Mouse (Mus musculus) 3134 (cell line): ENCODE measurements at regions not wholly inside any gene's neighbourhood (a gene's known extent, or its start where the extent isn't known, plus 50 kb on each side); places are given as distances from the start of the nearest gene placed in this dataset.

Experiments used
- DNase-seq: peaks from one replicate; pipeline ENCODE4 v3.0.0-alpha.2; 2011; ENCODE audit warnings: low spot score; ENCODE audit not compliant: insufficient read length; ENCODE audit errors: extremely low read depth

DNA sequence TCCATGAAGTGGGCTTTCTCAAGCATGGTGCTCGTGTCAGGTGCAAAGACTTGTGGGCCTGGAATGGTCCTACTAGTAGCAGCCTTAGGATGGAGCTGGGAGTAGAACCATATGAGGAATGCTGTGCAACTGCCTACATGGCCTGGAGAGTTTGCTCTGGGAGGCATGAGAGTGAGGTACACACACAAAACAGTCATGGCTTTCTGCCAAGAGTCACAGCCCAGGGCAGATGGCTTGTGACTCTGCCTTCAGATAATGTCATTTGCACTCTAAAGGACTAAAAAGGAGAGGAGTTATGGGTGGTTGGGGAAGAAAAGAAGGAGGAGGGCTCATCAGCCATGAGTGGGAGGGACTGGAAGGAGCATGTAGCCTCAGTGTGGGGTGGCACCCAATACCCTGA, 263.1 kb downstream of the Cbln1 start:
- no peak for DNase-seq

DNA sequence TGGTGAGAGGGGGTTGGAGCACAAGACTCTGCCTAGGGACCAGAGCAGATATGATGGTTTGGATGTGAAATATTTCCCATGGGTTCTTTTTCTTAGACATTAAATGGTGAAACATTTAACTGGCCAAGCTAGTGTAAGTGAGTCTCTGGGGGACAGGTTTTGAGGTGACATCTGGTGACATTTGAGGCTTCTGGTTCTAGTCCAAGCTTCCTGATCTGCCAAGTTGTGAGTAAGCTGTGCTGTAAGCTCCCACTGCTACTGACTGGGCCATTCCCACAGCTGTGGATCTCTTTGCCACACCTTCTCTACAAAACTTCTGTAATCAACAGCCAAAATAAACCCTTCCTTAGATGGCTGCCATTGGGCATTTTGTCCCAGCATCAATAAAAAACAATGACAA, 264.4 kb downstream of the Cbln1 start:
- DNase-seq: peak; percentile 26

DNA sequence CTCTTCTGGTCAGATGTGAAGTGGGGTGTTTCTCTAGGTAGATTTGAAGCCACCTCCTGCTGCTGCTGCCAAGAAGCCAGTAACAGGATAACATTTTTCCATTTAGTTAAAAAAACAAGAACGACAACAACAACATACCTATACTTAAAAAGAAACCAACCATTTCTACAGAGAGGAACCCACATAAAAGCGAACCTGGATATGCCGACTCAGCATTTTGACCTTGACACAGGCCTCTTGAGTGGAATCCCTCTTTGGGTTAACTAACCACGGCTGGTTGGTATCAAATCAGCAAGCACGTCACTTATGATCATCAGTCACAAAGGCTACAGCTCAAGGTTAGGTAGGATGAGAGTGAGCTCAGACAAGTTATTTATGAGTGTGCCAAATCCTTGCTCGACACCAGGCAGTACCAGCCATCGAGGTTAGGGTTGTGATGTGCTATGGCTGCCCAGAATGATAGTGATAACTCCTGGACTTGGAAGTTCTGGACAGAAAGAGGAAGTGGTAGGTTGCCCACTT, 269.7 kb downstream of the Cbln1 start:
- no peak for DNase-seq

DNA sequence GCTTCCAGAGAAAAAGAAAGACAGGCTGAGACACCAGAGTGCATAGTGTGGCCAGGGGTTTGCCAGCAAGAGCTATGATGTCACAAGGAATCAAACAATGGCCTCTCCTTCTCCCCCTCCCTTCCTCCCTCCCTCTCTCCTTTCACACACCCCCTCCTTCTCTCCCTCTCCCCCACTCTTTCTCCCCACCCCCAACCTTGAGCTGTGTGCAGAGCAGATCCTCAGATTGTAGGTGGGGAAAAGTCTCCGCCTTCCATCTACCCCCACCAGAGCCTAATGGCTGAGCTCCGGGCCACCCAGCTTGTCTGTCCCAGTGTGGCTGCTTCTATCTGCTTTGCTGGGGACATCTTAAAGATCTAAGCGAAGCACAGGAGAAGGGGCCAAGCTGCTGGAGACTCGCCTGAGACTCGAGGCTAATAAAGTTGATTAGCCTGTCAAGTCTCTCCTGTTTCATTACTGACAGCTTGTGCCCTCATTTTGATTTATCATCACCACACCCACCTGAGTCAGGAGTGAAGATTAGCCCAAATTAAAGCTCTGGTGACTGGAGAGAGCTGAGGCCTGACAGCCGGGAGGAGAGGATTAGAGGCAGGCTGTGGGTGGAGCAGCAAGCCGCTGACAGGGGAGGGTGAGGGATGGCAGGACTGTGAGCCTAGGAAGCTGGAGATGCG, 272.8 kb downstream of the Cbln1 start:
- DNase-seq: no peak

DNA sequence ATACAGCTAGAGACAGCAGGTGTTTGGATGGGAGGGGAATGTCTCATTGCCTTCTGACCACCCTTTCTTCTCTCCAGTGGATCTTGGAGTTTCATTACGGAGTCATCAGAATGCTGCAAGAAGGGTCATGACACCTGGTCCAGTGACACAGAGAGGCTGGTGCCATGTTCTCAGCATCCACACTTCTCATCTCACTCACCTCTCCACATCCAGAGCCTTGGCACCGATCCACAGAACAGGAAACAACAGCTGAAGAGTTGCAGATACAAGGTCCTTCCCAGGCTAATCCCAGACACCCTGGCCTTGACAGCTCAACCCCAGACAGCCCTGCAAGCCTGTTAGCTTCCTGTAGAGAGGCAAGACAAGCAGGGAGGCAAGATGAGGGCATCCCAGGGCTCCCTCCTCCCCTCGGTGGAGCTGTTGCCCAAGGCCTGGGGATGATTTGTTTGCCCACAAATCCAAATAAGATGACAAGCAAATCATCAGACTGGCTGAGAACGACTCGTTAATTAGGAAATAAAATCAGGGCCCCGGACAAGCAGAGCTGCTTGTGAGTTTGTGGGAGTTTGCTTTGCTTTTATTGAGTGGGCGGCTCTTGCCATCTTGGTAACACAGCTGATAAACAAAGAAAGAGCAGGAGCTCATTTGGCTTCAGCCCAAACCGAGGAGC, 274.4 kb downstream of the Cbln1 start:
- DNase-seq: no peak

DNA sequence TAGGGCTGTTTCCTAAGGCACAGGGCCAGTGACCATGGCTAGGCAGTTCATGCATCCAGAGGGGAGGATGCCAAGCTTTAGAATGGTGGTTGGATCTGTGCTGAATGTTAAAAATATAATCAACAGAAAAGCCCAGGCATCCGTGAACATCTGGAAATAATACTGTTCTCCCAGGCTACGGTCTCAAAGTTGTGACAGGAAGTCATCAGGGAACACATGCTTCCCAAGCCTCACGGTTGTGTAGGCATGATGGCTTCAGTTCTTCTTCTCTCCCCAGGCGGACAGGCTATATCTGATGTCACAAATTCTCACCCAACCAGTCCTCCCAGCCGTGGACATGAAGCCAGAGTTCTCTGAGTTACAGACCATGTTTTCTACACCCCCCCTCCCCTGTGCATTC, 275.4 kb downstream of the Cbln1 start:
- DNase-seq: no peak

DNA sequence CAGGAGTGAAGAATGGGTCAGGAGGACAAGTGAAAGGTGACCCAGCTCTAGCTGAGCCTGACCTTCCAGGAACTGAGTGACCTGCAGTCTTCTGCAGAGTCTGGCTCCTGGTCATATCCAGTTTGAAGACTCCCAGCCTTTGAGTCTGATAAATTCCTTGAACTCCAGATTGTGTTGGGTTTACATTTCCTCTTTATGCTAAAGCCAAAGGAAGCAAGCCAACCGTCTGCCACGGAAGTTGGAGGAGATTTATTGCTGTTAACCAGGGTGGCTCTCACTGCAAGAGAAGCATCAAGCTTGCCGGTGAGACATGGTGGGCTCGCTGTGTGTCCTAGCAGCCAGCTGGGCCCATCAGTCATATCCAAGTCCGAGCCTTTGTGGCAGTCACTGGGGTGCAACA, 276.4 kb downstream of the Cbln1 start:
- DNase-seq: no peak

DNA sequence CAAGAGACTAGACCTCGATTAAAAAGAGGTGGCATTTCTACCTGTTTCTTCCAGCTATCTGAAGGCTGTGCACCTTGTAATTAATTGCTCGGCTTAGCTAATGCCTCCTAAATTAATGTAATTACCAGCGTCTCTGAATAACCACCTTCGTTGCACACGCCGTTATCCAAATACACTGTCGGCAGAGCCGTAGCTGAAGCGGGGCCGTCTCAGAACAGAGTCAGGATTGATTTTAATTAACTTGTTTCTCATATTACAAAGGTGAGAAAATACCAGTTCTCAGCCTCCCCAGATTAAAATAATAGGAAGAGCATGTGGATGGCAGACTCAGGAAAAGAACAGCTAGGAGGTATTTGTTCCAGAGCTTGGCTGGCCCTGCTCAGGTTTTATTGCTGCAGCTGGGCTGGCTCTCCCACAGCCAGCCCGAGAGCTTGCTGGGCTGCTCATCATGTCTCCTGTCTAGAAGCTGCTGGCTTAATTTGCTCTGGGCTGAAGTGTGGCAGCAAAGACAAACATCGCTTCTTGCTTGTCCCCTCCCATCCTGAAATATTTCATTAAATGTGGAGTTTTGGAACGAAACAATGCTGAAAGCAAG, 282.5 kb downstream of the Cbln1 start:
- DNase-seq: no peak

DNA sequence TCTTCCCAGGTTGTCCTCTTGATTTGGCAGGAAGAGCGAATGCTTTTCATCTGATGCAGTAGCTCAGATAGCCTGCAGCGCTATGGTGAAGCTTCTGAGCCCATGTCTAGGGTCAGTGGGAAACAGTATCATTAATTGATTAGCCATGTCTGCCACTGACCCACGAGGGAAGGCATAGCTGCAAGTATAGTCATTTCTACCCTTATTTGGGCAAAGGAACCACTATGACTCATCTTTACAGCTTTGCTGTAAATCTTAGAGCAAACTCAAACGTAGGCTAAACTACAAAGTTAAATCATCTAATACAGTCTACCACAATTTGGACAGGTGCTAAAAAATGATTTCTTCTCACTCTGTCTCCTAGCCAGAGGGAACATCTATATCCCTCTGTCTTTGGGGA, 289.5 kb downstream of the Cbln1 start:
- DNase-seq: peak; percentile 24

DNA sequence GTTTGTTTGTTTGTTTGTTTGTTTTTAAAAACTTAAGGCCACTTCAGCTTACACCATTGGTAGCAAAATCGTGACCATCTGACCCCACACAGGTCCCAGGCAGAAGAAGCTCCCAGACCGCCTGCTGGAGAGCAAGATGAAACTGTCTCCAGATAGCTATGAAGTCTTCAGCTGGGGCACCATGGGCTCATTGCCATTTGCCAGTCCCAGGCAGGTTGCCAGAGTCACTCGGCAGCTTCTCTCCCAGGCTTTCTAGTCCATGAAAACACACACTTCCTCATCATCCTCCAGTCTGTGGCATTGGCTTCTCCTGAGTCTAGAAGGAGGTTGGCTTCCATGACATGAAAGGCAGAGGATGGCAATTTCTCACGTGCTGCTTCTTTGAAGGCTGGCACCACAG, 293.5 kb upstream of the N4bp1 start:
- no peak for DNase-seq

DNA sequence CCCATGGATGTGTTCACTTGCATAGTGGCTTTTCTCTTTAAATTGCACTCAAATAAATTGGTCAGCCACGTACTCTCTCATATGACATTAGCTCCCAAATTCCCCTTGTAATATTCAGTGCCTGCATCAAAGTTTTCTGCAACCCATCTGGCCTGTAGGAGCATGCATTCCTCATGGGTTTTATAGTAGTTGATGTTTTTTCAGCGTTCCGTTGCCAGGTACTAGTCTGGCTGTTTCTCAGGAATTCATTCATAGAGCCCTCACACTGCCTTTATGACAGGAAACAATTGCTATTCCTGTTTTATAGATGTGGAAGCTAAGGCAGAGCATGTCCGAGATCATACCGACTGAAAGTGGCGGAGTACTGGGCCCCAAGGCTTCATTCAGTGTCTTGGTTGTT, 292.6 kb upstream of the N4bp1 start:
- DNase-seq: no peak

DNA sequence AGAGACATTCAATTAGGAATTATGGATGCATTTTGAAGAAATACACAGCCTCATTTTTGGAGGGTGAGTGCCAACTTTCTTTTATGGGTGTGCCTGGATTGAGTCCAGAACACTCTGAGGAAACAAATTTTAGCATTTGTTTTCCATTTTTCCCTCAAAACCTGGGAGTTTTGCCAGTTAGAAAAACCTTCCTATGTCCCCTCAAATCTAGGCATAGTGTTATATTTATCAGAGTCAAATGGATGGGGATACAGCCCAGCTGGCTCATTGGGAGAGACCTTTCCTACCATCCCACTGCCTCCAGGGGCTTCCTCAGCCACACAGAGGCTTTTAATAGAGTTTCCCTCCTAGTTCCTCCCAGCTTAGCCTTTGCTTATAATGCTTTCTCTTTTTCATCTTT, 290.0 kb upstream of the N4bp1 start:
- DNase-seq: no peak

DNA sequence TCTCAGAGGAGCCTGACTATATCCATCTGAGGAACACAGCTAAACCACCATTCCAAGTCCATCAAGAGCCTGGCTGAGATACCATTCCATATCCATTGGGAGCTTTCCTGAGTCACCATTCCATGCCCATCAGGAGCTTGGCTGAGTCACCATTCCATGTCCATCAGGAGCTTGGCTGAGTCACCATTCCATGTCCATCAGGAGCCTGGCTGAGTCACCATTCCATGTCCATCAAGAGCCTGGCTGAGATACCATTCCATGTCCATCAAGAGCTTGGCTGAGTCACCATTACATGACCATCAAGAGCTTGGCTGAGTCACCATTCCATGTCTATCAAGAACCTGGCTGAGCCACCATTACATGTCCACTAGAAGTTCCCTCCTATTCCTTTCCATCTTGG, 288.7 kb upstream of the N4bp1 start:
- DNase-seq: peak; percentile 68

DNA sequence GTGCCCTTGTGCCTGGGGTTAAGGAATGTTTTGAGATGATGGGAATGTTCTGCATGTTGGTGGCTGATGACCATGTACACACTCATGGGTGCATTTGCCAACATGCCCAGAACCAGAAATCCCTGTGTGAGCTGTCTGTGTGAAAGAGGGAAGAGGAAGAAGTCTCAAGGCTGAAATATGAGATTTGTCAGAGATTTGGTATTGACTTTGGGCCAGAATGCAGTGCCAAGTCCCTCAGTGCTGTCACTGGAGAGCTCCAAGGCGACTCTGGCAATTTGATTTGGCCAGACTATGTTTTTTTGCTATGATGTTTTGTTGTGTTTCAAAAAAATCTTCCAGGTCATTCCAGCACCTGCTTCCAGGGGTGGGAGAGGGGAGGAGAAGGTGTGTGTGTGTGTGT, 281.7 kb upstream of the N4bp1 start:
- DNase-seq: peak; percentile 32

DNA sequence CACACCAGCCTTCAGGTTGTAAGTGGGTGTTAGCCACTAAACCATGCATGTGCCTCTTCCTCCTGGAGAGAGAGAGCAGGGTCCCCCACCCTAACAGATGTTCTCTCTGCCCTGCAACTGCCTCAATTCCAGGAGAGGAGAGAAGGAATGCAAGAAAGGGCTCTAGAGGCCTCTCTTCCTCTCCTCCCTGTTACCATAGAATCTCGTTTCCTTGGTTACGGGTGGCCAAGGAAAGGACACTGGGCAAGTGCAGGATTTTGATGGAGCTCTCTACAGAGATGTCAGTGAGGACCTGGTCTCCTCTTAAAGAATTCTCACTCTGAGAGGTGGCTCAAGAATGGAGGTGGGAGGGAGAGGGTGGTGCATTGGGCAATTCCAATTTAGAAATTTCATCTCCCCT, 275.4 kb upstream of the N4bp1 start:
- DNase-seq: no peak

DNA sequence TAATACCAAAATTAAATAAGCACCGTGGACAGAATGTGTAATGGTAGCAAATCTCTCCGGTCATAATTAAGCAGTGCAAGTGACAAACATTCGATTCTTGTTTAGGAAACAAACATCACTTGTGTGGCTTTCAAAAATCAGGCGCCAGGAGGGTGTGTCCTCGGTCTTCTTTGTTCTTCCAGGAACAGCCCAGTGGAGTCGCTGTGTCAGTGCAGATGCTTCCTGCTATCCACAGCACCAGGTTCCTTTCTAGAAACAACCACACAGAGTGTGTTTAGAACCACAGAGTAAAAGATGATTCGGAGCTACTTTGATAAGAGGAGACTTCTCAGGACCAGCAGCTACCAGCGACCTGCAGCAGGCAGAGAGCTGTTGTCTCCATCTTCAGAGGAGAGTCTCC, 273.3 kb upstream of the N4bp1 start:
- DNase-seq: no peak

DNA sequence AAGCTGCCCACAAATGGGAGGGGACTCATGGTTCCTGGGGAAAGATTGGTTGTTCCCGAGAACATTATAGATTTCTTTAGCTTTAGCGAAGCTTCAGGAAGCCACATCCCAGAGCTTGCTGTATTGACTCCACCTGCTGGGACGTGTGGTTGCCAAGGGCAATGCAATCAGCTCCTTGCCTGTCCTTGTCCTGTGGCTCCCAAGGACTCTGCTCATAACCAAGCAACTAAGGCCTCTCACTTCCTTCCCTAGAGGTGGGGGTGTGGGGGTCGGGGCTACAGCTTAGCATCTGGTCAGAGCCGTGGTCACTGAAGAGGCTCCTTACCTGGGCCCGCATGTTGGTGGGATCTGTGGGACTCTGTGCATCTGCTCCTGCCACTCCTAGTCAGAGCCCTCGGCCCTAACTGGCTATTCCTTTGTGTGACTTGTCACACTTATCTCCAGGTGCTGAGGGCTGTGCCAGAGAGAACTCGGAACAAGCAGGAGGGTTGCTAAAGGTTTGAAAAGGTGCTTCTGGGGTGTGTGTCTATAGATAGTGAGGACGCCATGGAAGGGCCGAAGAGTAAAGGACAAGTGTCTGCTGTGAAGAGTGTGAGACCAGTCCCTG, 270.9 kb upstream of the N4bp1 start:
- no peak for DNase-seq

DNA sequence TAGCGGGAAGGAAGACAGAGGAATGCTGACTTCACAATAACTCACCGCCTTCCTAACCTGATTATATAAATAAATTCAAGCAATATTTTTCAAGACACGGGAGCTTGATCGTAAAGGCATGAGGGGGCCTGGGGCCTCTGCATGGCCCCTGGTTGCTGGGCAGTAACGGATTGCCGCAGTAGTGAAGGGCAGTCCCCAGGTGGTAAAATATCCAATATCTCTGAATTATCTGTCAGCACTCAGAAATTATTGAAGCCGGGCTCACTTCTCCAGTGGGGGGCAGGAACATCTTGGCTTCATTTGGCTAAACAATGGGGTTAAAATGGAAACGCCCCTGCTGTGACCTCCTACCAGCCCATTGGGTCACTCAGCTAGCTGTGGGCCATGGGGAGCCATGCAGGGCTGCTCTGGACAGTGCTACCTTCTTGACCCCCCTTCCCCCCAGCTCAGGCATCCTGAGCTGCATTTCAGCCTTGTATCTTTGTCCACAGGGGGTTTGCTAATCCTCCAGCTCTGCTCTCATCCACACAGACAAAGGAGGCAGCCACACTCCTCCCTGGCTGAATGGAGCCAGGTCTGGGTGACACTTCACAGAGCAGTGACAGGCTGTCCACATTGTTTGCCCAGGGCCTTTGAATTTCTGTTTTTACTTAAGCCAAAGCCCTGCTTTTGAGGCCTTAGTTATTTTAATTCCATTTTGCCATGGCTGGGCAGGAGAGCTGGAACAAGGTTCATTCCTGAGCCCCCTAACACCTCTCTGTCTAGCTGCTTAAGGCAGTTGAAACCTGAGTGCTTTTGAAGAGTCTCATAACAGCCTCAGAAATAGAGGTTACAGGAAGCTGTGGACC, 267.2 kb upstream of the N4bp1 start:
- no peak for DNase-seq

DNA sequence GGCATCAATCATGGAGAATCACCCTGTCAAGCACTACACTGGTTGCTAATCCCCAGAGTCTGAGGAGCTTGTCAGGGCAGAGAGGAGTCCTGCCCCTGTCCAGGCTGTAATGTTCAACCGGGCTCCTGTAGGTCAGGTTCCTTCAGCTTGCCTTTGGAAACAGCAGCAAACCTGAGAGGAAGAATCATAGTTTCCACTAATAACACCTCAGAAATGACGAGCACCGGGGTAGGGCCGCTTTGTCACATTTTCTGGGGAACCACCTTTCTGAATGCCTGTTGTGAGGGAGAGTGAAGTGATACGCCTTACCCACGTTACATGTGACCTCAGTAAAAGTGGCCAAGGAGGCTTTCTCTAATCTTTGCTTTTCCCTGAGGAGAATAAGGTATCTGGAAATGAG, 263.8 kb upstream of the N4bp1 start:
- DNase-seq: no peak

DNA sequence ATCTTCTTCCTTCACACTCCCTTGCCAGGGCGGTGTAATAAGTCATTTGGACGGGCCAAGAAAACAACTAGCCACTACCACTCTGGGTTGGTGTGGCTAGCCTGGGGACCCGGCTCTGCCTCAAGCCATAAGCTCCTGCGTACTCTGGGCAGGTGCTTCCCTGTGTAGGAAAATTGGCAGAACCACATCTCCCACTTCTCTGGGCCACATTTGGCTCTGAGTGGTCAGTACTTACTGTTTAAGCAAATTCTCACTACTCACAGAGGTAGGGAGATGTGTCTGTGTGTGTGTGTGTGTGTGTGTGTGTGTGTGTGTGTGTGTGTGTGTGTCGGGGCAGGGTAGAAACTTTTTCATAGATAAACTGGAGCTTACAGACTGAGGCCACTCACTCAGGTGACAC, 262.6 kb upstream of the N4bp1 start:
- DNase-seq: no peak

DNA sequence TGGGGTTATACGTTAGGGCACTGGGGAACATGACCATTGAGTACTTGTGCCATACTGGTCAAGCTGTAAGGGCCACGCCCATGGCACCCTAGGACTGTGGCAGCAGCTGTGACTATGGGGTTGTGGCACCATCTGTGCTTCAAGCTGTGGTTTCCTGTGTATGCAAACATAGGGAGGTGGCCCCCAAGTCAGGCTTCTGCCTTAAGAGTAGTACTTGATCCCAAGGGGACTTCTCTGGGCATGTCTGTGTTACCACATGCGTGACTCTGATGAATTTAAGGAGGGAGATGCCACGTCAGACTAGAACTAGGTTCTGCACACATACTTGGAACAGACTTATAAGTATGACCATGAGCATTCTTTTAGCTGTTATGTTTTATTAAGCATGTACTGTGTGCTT, 252.4 kb upstream of the N4bp1 start:
- DNase-seq: no peak
